Mouse (Mus musculus): Measurements from ENCODE around the gene Rbfox1. TPM values are rescaled to one million over a fixed set of nuclear protein-coding genes. Genes with fewer than 3 reads are reported as not detected.

The Rbfox1 gene
- total and polyA plus RNA-seq, 2 experiments = 0.09 TPM; not detected in 1

DNA sequence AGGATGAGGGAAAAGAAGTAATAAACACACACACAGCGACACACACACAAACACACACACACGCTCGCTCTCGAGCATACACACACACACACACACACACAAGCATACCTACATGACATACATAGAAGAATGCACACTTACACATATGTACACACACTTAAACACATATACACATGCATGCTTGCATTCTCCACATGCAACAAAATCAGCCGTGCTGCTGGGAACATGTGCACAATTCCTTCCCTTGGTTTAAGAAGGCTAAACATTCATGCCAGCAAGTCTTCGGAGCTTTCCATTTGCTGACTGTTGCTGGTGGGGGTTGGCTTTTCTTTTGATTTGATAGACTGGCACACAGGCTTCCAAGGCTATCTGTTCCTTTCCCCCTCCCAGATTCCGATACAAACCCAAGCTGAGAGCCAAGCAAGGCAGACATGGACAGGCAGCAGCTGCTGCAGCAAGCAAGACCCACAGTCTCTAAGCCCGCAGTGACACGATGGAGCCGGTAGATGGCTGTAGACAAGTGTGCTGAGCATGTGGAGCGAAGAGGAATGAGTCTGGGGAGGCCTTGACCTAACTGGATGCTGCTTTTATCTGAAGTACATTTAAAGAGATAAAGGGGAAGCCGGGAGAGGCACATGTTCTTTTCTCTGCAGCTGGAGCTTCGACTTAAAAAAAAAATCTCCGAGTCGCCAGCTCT lies 954.3 kb downstream of the Rbfox1 start:
- H3K4me1 ChIP-seq (ENCODE audit: control insufficient read depth, insufficient read depth, low read length) = no peaks in the 10 kb centered on the region
- TF ChIP-seq POLR2A (IDR thresholded peaks at IDR 0.05; ENCODE audit: extremely low read depth, insufficient read depth, low read length) (no peak), CTCF (IDR thresholded peaks at IDR 0.05; ENCODE audit: low read depth, low read length) (peak; percentile 66)
- DNase-seq (ENCODE audit: extremely low read depth, low read depth, low spot score) = peak; percentile 17
- no peaks in the 10 kb centered on the region for H3K36me3 ChIP-seq (ENCODE audit: control insufficient read depth, insufficient read depth, low read length)
- H3K9ac ChIP-seq (ENCODE audit: low read depth, low read length) = no peak overlapping the region
- H3K27me3 ChIP-seq (ENCODE audit: control insufficient read depth, insufficient read depth, low read length) = no peaks in the 10 kb centered on the region
- 34% methylated on average over 15 of the region's 15 CpGs for WGBS
- H3K79me2 ChIP-seq (ENCODE audit: control insufficient read depth, insufficient read depth, low read length) = no peaks in the 10 kb centered on the region
- H3K27ac ChIP-seq (replicated peaks; ENCODE audit: insufficient read depth, low read depth, low read length) = no peak overlapping the region
- no peak overlapping the region for H3K4me3 ChIP-seq (ENCODE audit: insufficient read depth, low read depth, low read length)

DNA sequence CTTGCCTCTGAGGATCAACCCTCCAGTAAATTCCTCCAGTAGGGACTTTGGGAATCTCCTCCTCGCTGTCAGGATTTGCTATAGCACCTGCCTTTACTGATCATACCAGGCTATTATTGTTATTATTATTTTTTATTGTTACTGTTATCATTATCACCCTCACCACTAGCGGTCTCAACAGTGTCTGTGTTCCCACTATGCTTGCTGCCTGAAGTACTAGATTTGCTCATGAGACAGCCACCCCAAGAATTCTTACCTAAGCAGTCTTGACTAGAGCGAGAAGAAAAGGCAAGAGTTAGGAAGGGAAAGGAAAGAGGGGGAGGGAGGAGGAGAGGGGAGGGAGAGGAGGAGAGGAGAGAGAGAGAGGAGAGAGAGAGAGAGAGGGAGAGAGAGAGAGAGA lies 954.9 kb downstream of the Rbfox1 start:
- Histone ChIP-seq H3K27ac (replicated peaks; ENCODE audit: insufficient read depth, low read depth, low read length) (no peak overlapping the region), H3K9ac (ENCODE audit: low read depth, low read length) (no peak overlapping the region), H3K27me3 (ENCODE audit: control insufficient read depth, insufficient read depth, low read length) (no peaks in the 10 kb centered on the region), H3K79me2 (ENCODE audit: control insufficient read depth, insufficient read depth, low read length) (no peaks in the 10 kb centered on the region), H3K36me3 (ENCODE audit: control insufficient read depth, insufficient read depth, low read length) (no peaks in the 10 kb centered on the region), H3K4me1 (ENCODE audit: control insufficient read depth, insufficient read depth, low read length) (no peaks in the 10 kb centered on the region), H3K4me3 (ENCODE audit: insufficient read depth, low read depth, low read length) (no peak overlapping the region)
- TF ChIP-seq POLR2A (IDR thresholded peaks at IDR 0.05; ENCODE audit: extremely low read depth, insufficient read depth, low read length) (no peak), CTCF (IDR thresholded peaks at IDR 0.05; ENCODE audit: low read depth, low read length) (no peak)
- DNase-seq (ENCODE audit: extremely low read depth, low read depth, low spot score) = no peak
- 67% methylated on average over 3 of the region's 3 CpGs for WGBS

DNA sequence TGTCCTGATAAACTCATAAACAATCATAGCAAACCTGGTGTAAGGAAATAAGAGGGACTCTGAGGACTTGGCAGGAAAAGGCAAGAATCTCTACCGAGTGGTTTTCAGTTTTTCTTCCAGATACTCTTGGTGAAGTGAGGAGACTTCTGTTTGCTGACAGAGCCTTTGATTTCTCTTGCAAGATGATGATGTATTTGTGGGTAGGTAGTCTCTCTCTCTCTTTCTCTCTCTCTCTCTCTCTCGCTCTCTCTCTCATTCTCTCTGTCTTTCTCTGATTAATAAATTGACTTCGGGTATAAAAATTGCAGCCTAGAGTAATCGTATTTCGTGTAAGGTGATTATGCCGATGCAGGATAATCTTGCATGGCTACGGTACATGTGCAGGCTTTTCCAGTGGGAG lies 955.3 kb downstream of the Rbfox1 start:
- Histone ChIP-seq H3K9ac (ENCODE audit: low read depth, low read length) (no peak overlapping the region), H3K27me3 (ENCODE audit: control insufficient read depth, insufficient read depth, low read length) (no peaks in the 10 kb centered on the region), H3K4me3 (ENCODE audit: insufficient read depth, low read depth, low read length) (no peak overlapping the region), H3K4me1 (ENCODE audit: control insufficient read depth, insufficient read depth, low read length) (no peaks in the 10 kb centered on the region), H3K79me2 (ENCODE audit: control insufficient read depth, insufficient read depth, low read length) (no peaks in the 10 kb centered on the region), H3K27ac (replicated peaks; ENCODE audit: insufficient read depth, low read depth, low read length) (no peak overlapping the region), H3K36me3 (ENCODE audit: control insufficient read depth, insufficient read depth, low read length) (no peaks in the 10 kb centered on the region)
- TF ChIP-seq POLR2A (IDR thresholded peaks at IDR 0.05; ENCODE audit: extremely low read depth, insufficient read depth, low read length) (no peak), CTCF (IDR thresholded peaks at IDR 0.05; ENCODE audit: low read depth, low read length) (no peak)
- 76% methylated on average over 7 of the region's 7 CpGs for WGBS
- DNase-seq (ENCODE audit: extremely low read depth, low read depth, low spot score) = no peak

GRCm38 (mm10) chr16:6842066-6842785 lies 957.1 kb downstream of the Rbfox1 start:
- peak; percentile 1 for DNase-seq (ENCODE audit: extremely low read depth, low read depth, low spot score)
- Histone ChIP-seq H3K9ac (ENCODE audit: low read depth, low read length) (no peak overlapping the region), H3K27me3 (ENCODE audit: control insufficient read depth, insufficient read depth, low read length) (no peaks in the 10 kb centered on the region), H3K27ac (replicated peaks; ENCODE audit: insufficient read depth, low read depth, low read length) (no peak overlapping the region), H3K36me3 (ENCODE audit: control insufficient read depth, insufficient read depth, low read length) (no peaks in the 10 kb centered on the region), H3K4me1 (ENCODE audit: control insufficient read depth, insufficient read depth, low read length) (no peaks in the 10 kb centered on the region), H3K4me3 (ENCODE audit: insufficient read depth, low read depth, low read length) (no peak overlapping the region), H3K79me2 (ENCODE audit: control insufficient read depth, insufficient read depth, low read length) (no peaks in the 10 kb centered on the region)
- TF ChIP-seq POLR2A (IDR thresholded peaks at IDR 0.05; ENCODE audit: extremely low read depth, insufficient read depth, low read length) (no peak), CTCF (IDR thresholded peaks at IDR 0.05; ENCODE audit: low read depth, low read length) (no peak)
- WGBS = 69% methylated on average over 8 of the region's 8 CpGs

DNA sequence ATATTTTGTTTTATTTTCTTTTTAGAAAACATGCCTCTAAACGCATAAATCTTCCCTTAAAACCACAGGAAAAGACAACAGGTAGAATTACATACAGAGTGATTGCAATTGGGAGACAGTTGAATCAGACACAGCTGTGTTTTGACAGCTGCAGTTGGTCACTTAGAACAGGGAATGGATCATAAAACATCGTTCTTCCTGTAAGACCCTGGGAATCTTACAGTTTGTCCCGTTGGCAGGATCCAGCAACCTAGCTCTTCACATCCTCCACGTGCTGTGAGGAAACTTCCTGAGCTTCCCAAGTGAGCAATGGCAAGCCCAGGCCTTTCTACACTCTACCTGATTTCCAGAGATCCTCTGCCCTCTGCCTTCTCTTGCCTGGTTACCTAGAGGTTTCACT lies 959.5 kb downstream of the Rbfox1 start:
- no peak for DNase-seq (ENCODE audit: extremely low read depth, low read depth, low spot score)
- Histone ChIP-seq H3K4me3 (ENCODE audit: insufficient read depth, low read depth, low read length) (no peak overlapping the region), H3K27ac (replicated peaks; ENCODE audit: insufficient read depth, low read depth, low read length) (no peak overlapping the region), H3K79me2 (ENCODE audit: control insufficient read depth, insufficient read depth, low read length) (no peaks in the 10 kb centered on the region), H3K27me3 (ENCODE audit: control insufficient read depth, insufficient read depth, low read length) (no peaks in the 10 kb centered on the region), H3K4me1 (ENCODE audit: control insufficient read depth, insufficient read depth, low read length) (no peaks in the 10 kb centered on the region), H3K36me3 (ENCODE audit: control insufficient read depth, insufficient read depth, low read length) (no peaks in the 10 kb centered on the region), H3K9ac (ENCODE audit: low read depth, low read length) (no peak overlapping the region)
- TF ChIP-seq POLR2A (IDR thresholded peaks at IDR 0.05; ENCODE audit: extremely low read depth, insufficient read depth, low read length) (no peak), CTCF (IDR thresholded peaks at IDR 0.05; ENCODE audit: low read depth, low read length) (no peak)
- 69% methylated on average over 4 of the region's 4 CpGs for WGBS

DNA sequence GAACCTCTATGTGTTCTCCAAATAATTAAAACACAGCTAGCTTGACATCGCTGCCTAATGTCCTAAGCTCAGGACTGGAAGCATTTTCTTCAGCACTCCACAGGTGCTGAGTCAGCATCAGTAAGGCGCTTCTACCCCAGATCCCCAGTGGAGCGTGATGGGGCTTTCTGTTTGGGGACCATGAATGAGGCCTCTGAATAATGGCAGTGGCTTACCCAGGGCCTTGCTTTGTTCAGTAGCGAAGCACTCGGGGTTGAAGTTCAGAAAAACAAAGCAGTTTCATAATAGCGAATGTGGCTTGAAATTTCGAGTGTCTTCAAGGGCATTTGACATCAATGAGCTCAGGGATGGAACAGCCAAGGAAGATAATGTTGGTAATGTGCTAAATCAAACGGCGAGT lies 966.2 kb downstream of the Rbfox1 start:
- no peaks in the 10 kb centered on the region for H3K27me3 ChIP-seq (ENCODE audit: control insufficient read depth, insufficient read depth, low read length)
- no peak overlapping the region for H3K9ac ChIP-seq (ENCODE audit: low read depth, low read length)
- 77% methylated on average over 9 of the region's 9 CpGs for WGBS
- no peak for TF ChIP-seq POLR2A (IDR thresholded peaks at IDR 0.05; ENCODE audit: extremely low read depth, insufficient read depth, low read length)
- no peak for TF ChIP-seq CTCF (IDR thresholded peaks at IDR 0.05; ENCODE audit: low read depth, low read length)
- H3K27ac ChIP-seq (replicated peaks; ENCODE audit: insufficient read depth, low read depth, low read length) = no peak overlapping the region
- no peaks in the 10 kb centered on the region for H3K4me1 ChIP-seq (ENCODE audit: control insufficient read depth, insufficient read depth, low read length)
- no peak overlapping the region for H3K4me3 ChIP-seq (ENCODE audit: insufficient read depth, low read depth, low read length)
- H3K36me3 ChIP-seq (ENCODE audit: control insufficient read depth, insufficient read depth, low read length) = no peaks in the 10 kb centered on the region
- H3K79me2 ChIP-seq (ENCODE audit: control insufficient read depth, insufficient read depth, low read length) = no peaks in the 10 kb centered on the region
- DNase-seq (ENCODE audit: extremely low read depth, low read depth, low spot score) = no peak
